Mouse (Mus musculus) E14TG2a.4 (cell line): ENCODE measurements around the gene Cd82.

Source experiments
- CTCF ChIP-seq: conservative IDR thresholded peaks from 2 replicates; pipeline ENCODE4 v1.5.1; 2014; ENCODE audit warnings: low read length
- NANOG ChIP-seq: IDR thresholded peaks from 2 replicates; pipeline ENCODE4 v1.6.1; 2014; ENCODE audit warnings: borderline replicate concordance, low read length, mixed read lengths

DNA sequence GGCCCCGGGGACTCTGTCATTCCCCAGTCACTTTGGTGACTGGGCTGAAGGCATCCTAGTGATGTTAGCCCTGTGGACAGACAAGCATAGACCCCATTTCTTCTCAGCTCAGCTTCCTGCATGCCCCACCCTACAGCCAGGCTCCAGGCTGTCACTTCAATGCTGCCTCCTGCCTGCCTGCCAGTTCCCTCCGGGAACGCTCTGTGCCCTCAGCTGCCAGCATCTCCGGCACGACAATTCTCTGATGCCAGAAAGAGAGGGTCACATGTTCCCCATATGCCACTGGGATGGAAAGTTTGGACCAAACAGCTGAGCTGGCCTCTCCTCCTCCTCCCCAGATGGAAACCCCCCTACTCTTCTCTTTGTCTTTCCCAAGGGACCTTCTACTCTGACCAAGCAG, 79.1 kb downstream of the Cd82 start:
- TF ChIP-seq CTCF (no peak), NANOG (no peak)
